Mouse (Mus musculus): ENCODE results near the gene Rictor. TPM values are rescaled to one million over a fixed set of nuclear protein-coding genes. Genes with fewer than 3 reads are reported as not detected.

The Rictor gene
- polyA plus RNA-seq, 1 experiment from 2014 or later, result 39.8 TPM

DNA sequence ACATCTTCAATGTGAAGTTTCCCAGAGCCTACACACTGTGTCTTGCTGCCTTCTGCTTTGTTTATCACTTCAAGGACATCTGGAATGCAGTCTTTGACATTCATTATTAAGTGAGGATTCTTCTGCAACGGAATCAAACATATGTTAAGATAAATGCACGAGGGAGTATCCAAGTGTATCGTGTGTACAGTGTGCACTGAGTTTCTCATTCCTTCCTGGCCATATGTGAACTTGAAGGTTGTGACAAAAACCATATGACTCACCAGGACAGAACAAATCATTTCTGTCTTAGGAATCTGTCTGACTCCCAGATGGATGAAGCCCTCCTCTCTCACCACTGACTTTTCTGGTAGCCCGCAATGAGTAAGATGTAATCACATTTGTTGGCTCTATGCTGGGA, 107.6 kb downstream of the Rictor start:
- WGBS, result 62% methylated on average over 4 of the region's 4 CpGs
- no peak for ATAC-seq (replicated peaks; ENCODE audit: low FRiP score)

DNA sequence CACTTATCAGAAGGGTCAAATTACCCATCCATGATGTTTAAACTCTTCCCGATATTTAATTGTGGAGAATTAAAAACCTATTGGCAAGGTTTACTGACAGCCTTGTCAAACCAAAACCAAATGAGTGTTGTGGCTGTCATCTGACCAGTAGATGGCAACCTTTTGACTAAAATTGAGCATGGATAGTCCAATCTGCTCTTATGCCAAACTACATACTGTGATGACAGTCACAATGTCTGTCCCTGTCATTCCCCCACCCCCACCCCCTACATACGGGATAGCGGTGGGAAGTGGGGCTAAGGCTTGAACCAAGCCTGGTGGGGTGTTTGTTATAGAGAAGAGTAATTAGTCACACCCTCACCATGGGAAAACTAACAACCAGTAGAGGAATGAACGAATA, 132.0 kb downstream of the Rictor start:
- Histone ChIP-seq H3K27ac (no peak overlapping the region), H3K4me1 (no peaks in the 10 kb centered on the region), H3K4me3 (replicated peaks) (no peak overlapping the region), H3K9ac (no peak overlapping the region), H3K27me3 (no peaks in the 10 kb centered on the region), H3K36me3 (no peaks in the 10 kb centered on the region), H3K4me2 (no peak overlapping the region), H3K9me3 (replicated peaks) (no peaks in the 10 kb centered on the region)
- 51% methylated on average over 4 of the region's 4 CpGs for WGBS
- ATAC-seq (replicated peaks; ENCODE audit: low FRiP score), result no peak

More for the DNA sequence above, 107.6 kb downstream of the Rictor start:
- Histone ChIP-seq H3K27ac (no peak overlapping the region), H3K27me3 (no peaks in the 10 kb centered on the region), H3K4me1 (no peaks in the 10 kb centered on the region), H3K4me3 (replicated peaks) (no peak overlapping the region), H3K4me2 (no peak overlapping the region), H3K9ac (no peak overlapping the region), H3K9me3 (replicated peaks) (0 out of 2 replicates have a peak, but pooled peaks cover 8% of the 10 kb centered on the region), H3K36me3 (no peaks in the 10 kb centered on the region)

DNA sequence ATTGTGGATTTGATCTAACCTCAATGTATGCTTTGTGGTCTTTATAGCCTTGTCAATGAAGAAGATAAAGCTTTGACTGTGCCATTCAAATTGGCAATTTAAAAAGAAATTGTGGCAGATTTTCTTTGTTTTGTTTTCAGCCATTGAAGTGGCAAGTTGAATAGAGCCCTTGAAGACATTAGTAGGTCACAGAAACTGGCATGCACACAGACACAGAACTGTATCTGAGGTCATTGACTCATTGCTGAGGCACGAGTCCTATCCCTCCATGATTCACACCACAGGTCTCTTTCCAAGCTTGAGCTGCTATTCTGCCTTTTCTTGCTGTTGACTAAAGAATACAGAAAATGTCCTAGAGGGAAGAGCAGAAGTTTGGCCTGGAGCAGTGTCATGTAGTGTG, 141.7 kb downstream of the Rictor start:
- Histone ChIP-seq H3K27ac (no peak overlapping the region), H3K9me3 (replicated peaks) (no peaks in the 10 kb centered on the region), H3K4me3 (replicated peaks) (no peak overlapping the region), H3K36me3 (no peaks in the 10 kb centered on the region), H3K27me3 (no peaks in the 10 kb centered on the region), H3K9ac (no peak overlapping the region), H3K4me2 (no peak overlapping the region), H3K4me1 (no peaks in the 10 kb centered on the region)
- WGBS, result 73% methylated on average over 1 of the region's 1 CpGs
- no peak for ATAC-seq (replicated peaks; ENCODE audit: low FRiP score)

Other genes starting within 250 kb of the Rictor start
- 4.2 and 4.4 TPM in 2 replicates for gene Fyb, start 185.5 kb upstream of the Rictor start, polyA plus RNA-seq (2015; fragmentation: Nextera tagmentation; extraction: Ambion mirVana)
- gene Osmr, start 166.6 kb downstream of the Rictor start, polyA plus RNA-seq (2015; fragmentation: Nextera tagmentation; extraction: Ambion mirVana), result 1.8 and 1.9 TPM in 2 replicates